Mouse (Mus musculus) spleen, postnatal 36 days (tissue): ENCODE measurements around the gene Sapcd1.
"Not testable (repeated sequence)": the region's sequence is repeated elsewhere in the genome, so short reads cannot be mapped to it uniquely, and the experiment has no call there.

ENCODE experiments used
- DNase-seq, 2 experiments: peaks; one replicate each; pipeline ENCODE4 v3.0.0; 2022; ENCODE audit warnings: low spot score in 2 of 2, mixed read lengths in 1 of 2

The Sapcd1 gene

DNA sequence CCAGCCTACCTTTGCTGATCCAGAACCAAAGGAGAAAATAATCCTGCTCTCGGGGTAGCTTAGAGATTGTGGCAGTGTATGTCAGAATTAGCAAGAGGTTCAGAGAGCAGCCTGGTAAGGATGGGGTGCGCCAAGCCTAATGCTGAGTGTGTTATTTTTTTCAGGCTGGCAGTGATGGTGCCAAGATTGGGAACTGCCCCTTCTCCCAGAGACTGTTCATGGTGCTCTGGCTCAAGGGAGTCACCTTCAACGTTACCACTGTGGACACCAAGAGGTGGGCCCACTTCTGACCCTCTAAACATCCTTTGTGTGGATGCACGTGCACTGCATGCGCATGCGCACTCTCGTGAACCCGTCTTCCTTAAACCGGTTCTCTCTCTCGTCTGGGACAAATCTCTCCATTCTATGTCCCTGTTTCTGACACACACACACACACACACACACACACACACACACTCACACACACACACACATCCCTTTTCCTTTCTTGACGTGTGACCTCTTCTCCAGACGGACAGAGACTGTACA is 24.5 kb upstream of the Sapcd1 start:
- no peak for DNase-seq

DNA sequence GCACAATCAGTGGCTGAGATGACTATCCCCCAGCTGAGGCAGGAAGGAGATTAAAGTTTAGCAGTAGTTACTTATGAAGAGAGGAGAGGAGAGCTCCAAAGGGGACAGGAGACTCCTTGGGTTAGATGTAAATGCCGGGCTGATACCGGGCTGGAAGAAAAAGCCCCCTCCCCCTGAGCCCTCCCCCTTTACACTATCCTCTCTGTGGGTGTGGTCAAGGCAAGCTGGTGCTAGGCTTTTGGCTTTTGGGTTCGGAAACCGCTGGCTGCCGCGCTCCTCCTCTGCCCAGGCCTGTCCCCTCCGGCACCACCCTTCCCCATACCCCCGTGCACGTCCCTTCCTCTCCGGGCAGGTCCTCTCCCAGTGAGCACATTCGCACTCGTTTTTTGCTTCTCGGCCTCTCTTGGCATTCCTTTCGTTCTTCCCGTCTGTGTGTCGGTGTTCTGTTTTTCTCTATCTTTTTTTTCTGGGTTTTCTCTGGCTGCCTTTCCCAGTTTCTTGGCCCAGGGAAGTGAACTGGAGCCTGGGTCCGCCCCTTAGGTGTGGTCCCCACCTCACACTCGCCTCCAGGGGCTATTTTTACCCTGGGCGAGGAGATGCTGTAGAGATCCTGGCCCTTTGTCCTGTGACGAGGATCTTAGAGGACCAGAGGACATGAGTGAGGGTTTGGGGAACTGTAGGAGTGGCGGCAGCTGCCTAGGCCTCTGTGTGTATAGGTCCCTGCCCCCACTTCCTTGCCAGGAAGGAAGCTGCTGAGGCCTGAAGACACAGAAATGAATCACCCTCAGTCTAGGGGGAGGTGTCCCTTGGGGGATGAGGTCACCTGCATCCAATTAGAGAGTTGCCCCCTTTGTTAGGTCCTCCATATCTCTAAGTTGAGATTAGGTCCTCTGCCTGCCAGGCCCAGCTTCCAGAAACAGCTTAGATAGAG is 23.6 kb upstream of the Sapcd1 start:
- DNase-seq = peak; percentile 88 to 90

DNA sequence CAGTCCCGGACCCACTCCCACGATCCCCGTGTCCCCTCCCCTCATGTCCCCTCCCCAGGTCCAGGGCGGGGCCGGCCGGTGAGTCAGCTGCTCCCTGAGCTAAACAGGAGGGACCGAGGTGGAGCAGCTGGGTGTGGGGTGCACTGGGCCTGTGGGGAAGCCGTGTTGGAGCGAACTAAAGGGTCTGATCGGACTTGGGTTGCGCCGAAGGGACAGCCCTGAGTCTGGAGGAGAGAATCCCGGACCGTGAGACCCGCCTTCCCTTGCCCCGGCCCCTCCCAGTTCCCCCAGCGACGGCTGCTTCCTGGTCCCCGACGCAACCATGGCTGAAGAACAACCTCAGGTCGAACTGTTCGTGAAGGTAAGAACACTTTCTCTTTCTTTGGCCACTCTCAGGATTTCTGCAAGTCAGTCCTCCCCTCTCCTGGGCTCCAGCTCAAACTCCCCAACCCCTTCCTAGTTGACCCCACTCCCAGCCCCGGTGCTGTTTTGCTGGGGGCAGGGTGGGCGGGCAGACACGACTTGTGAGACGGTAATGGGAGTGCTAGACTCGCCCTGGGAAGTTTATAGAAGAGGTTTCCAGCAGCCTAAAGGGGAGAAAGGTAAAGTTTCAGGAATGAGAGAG is 22.4 kb upstream of the Sapcd1 start:
- peak; percentile 84 to 86 for DNase-seq

DNA sequence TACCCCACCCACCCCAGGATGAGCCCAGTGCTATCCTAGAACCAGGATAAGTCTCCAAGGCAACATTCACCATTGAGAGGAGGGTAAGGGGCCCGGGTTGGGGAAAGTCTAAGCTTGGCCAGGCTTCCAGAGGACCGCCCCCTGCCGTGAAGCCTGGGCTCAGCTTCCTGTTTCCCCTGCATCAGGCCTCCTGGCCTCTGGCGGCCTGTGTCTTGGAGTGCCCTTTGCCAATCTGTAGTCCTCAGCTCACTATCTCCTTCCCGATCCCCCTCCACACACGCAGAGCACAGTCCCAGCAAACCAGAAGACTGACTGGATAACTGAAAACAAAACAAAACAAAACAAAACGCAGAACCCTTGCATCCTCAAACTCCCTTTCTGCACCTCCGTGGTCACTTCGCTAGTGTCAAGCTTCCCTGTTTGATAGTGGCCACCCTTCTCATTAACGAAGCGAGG is 21.8 kb upstream of the Sapcd1 start, which contains the start of gene Clic1:
Gene Clic1, plus strand, starts transcription at position 406 of the 456 bp plus-strand sequence.
- peak; percentile 58 to 68 for DNase-seq

DNA sequence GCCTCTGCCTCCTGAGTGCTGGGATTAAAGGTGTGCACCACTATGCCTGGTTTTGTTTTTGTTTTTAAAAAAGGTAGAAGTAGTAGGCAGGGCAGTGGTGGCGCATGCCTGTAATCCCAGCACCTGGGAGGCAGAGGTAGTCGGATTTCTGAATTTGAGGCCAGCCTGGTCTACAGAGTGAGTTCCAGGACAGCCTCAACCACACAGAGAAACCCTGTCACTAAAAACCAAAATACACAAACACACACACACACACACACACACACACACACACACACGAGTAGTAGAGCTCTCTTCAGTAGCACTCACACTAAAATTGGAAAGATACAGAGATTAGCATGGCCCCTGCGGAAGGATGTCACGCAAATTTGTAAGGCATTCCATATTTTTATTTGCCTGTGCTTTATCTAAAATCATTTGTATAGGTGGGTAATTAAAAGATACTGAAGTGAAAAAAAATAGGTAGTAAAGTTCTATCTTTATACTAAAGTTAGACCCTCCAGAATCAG is 21.2 kb upstream of the Sapcd1 start:
- DNase-seq = no peak

DNA sequence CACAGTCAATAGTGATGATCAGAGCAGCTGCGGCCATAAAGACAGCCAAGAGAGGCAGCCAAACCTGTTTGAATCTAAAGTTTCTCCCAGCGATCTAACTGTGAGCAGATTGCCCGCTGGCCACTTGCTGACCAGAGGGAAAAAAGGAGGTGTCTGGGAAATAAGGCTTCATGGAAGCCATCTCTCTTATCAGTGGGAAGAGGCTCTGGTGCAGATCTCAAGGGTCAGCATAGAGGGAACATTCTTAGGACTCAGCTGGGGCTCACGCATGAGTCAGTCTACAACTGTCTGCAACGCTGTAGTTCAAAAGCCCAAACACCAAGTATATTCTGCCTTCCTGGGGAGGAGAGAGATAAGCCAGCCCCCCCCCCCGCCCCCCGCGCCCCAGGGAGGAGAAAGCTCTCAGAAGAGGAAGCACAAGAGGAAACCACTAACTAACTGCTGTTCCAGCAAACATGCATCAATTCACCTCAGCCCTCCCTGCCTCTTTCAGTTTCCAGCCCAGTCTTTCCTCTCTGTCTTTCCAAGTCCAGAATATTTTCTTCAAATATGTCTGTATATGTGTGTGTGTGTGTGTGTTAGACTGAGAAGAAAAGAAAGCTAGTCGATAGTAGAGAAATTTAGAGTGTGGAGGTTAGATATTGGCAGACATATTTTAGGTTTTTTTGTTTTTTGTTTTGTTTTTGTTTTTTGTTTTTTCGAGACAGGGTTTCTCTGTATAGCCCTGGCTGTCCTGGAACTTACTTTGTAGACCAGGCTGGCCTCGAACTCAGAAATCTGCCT is 20.5 kb upstream of the Sapcd1 start:
- peak; percentile 72 to 78 for DNase-seq

DNA sequence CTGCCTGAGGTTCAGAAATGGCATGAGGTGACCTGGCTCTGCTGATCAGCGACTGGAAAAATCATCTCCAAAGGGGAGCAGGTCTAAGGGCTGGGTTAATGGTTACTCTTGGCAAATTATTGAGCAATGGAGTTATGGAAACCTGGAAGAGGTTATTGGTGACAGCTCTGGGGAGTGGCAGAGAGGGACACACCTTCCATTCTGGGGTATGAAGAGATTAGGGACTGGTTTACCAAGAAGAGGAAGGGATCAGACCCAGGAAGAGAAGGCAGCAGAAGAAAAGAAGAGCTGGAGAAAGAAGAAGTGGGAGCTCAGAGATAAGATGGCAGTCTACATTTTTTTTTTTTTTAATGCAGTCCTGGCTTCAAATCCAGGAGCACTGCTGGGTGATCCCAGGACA is 19.9 kb upstream of the Sapcd1 start:
- no peak for DNase-seq

DNA sequence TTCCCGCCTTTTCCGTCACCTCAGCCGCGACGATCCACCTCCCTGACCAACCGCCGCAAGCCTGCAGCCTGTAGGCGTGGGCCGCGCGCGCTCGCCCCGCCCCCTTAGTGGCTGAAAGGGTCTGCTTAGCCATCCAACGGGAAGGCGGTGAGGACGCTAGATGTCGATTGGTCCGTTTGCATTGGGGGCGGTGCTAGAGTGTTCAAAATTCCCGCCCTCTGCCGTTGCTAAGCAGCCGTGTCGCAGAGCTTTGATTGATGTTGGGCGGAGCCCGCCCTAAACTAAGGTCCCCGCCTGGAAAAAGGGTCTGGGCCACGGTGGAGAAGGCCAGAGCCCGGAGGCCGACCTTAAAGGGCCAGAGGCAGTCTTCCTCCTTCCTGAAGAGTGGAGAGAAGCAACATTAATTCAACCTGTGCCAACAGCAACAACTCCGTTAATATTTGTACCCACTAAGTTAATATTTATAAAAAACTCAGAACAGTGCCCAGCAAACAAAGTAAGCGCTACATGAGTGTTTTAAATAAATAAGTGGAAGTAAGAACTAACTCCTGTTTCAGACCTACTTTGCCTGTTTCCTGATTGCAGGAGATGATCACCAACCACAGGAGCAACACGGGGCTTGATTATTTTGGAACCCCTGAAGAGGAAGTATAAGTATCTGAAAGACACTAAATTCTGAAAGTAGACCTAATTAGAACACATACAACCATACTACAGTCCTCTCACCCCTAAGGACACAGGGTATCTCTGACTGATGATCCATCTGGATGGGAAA is 19.1 kb upstream of the Sapcd1 start, which contains the start of gene Msh5:
Gene Msh5, minus strand, starts transcription at position 65 of the 775 bp plus-strand sequence.
- peak; percentile 96 to 97 for DNase-seq

DNA sequence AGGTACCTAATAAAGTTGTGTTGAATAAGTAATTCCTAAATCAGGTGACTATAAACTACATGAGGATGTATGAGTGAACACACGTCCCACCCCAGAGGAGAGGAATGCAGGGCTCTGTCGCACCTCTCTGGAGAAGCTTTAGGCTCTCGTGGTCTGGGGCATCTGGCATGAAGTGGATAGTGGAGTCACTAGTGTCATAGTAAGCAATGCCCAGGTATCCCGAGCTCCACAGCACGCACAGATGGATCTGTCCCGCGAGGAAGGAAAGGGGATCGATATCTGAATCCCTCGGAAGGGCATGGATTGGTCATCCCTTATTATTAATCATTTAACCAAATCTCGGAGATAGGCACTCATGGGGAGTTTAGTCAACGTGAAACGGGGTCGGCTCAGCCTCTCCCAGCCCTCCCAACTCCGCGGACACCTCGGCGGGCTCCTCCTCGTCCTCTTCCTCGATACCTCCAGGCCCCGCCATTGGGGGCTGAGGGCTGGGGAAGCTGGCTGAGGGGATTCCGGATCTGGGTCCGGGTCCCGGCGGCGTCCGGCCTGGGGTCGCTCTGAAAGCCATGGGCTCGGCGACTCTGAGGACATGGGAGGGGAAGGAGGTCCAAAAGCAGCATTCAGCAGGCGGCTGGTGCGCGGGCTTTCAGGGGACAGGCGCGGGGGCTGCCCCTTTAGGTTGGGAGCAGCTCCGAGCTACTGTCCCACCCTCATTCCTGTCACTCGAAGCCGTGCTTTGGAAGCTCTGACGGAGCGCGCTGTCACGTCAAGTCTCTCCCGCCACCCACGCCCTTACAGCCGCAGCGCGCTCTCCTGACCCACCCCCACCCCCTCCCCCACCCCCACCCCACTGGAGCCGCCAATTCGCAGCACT is 18.2 kb upstream of the Sapcd1 start:
- no peak for DNase-seq

DNA sequence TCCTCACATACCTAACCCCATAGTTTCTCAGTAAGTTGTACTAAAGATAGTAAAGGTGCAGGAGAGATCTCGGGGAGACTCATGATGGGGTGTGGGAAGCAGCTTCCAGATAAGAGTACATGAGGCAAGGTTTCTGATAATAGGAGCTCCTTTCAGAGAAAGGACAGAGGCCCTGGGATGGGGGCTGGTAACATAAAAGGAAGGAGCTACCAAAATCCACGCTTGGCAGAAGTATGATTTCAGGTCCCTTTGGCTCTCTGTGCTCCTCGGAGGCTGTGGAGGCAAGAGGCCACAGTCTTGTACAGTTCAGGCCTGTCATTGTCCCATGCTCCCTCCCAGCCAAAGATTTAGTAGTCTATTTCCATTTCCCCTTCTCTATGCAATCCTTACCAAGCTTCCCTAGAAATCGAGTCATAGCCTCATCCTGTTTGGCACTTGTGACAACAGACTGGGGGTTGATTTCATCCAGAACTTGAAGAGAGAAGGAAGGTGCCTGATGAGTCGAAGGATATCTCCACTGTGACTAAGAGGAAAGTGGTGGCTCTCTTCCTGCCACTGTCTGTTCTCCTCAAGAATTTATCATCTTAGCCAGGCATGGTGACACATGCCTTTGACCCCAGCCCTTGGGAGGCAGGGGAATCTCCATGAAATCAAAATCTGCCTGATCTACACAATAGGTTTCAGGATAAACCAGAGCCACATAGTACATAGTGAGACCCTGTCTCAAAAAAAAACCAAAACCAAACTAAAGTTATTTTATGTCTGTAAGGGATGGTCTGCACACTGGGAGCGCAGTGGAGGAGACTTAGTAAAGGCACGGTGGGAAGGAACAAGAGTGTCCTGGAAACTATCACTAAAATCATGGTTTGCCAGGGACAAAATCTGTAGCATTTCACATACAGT is 17.3 kb upstream of the Sapcd1 start:
- no peak for DNase-seq

DNA sequence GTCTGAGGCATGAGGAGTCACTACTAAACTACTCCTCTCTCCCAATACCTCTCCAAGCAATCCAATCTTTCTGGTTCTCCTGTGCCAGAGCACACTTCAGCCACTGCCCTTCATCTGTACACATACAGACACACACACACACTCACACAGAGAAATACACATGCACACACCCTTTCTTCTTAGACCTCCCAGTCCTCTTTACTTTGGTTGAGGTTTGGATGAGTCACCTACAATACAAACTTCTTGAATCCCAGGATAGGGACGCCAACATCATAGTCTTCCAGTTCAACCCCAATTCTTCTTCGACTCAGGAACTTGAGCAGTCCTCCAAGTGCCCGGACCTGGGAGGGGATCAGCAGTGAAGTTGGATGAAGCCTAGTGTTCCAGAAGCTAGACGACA is 16.0 kb upstream of the Sapcd1 start:
- DNase-seq = no peak

DNA sequence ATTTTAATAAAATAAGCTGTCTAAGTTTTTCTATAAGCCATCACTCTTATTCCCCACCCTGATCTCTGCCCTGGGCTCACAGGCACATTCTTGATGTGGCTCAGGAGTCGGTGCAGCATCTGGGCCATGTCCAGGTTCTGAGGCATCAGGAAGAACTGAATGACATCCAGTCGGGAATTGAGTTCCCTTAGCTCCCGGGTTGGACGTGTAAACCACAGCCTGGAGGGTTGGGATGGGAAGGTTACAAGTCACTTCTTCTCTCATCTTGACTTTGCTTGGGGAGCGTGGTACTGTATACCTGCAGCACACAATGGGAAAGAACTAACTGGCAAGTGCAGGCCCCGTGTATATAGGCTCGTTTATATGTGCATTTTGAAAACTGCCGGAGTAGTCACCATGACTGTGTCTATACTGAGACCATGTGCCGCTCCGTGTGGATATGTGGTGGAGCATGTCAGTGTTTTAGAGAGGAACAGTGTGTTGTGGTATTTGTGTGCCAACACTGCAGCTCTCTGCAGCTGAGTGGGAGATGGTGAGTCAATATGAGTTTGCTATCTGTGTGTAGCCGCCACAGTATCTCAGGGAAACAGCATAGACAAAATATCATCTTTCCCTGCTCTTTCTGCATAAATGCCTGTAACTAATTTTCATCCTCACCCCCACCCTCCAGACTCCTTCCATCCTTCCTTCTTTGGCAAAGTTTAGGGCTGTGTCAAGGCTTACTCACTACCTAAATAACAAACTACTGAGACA is 11.5 kb upstream of the Sapcd1 start:
- DNase-seq = no peak

DNA sequence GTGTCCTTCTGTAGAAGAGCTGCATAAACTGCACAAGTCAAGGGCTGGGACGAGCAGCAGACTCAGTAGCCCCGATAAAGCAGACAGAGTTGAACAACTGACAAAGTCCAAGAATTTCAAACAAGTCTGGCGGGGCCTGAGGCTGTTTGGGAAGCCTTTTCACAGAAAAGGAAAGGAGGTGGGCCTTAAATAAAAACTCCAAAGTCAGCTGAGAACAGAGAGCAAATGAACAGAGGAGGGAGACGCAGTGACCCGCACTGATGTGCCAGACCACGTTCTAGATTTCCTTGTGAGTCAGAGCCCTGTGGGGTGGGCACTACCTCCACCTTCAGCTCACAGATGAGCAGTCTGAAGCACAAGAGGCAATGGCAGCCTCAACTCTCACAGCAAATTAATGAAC is 7.1 kb upstream of the Sapcd1 start:
- DNase-seq = no peak

DNA sequence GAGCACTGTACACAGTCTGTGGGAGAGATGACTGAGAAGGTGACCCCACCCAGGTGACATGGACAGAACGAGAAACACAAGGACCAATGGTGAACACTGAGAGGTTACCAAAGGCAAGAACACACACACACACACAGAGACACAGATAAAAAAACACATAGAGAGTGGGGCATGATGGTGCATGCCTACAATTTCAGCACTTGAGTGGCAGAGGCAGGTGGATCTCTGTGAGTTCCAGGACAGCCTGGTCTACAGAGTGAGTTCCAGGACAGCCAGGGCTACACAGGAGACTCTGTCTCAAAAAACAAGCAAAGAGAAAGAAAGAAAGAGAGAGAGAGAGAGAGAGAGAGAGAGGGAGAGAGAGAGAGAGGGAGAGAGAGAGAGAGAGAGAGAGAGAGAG is 5.9 kb upstream of the Sapcd1 start:
- DNase-seq = not testable (repeated sequence)

DNA sequence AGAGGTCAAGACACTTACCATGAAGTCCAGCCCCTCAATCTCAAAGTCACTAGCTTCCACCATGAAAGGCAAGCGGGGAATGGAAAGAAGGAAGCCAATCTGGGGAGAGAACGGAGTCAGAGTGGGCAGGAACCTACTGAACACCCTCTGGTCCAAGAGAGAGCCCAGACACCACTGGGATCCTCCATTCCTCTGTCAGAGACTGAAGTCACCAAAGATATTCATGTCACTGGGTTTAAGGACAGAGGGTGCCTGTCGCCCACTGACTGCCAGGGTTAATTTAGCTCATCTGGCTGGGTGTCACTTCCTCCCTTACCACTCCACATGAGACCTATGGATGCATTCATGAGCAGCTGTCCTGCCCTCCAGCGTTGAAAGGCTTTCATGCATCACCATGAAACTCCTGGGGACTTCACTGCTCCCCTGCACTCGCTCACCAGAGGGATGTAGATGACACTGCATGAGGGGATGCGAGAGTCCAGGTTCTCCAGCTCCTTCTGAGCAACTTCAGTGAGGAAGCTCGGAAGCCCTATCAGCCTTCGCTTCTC is 4.6 kb upstream of the Sapcd1 start:
- DNase-seq = no peak

DNA sequence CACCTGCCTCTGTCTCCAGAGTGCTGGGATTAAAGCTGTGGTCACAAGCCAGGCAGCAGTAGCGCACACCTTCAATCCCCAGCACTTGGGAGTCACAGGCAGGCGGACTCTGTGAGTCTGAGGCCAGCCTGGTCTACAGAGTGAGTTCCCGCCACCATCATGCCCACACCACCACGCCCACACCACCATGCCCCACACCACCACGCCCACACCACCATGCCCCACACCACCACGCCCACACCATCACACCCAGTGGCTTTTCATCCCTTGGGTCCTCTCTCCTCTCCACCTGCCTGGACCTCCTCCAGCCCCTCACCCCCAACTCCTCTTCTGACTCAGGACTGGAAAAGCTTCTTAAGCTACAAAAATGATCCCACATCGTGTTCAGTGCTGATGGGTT is 4.1 kb upstream of the Sapcd1 start:
- DNase-seq = no peak

DNA sequence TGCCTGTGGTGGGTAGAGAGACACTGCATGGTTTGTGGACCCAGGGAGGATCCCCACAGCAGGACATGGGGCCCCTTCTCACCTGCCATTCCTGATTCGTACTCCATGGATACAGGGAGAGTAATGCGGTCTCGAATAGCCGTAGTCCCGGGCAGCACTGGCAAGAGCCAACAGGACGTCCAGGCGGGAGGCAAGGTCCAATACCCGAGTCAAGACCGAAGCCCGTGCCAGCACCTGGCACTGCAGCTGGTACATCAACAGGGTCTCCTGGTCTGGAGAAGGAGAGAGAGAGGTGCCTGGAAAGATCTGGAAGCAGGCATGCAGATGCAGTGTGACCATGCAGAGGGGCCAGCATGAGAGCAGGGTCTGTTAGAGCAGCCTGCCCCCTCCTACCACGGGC is 3.5 kb upstream of the Sapcd1 start:
- no peak for DNase-seq
